ENCODE assay signal across 8 mouse cellular contexts in genomic region chr1:45825140-45825539, GRCm38 (mm10). TPM values are rescaled to one million over a fixed set of nuclear protein-coding genes. Genes with fewer than 3 reads are reported as not detected.
DNase-seq lines count a peak whose midpoint lies in the region; ATAC-seq and TF ChIP-seq lines count a peak whose summit lies in the region.

No protein-coding gene starts in this region.

- H3K4me1 ChIP-seq in embryonic fibroblast, embryonic 13.5 days (ENCODE audit: control insufficient read depth, insufficient read depth, low read length) = no peaks in the 10 kb centered on the region
- no peaks in the 10 kb centered on the region for H3K4me1 ChIP-seq in heart, embryonic 15.5 days (replicated peaks)
- H3K4me1 ChIP-seq in liver, embryonic 12.5 days = peaks cover 9% of the 10 kb centered on the region
- H3K4me1 ChIP-seq in stomach, postnatal 0 days (replicated peaks; ENCODE audit: control insufficient read depth, insufficient read depth) = no peaks in the 10 kb centered on the region

- TF ChIP-seq CTCF in embryonic fibroblast, embryonic 13.5 days (IDR thresholded peaks at IDR 0.05; ENCODE audit: borderline replicate concordance, insufficient read depth, low read length) = no peak
- TF ChIP-seq CTCF in stomach, postnatal 0 days (IDR thresholded peaks at IDR 0.05; ENCODE audit: low read depth) = peak; percentile 83

- peak overlapping the region; percentile 80 for H3K27ac ChIP-seq in embryonic fibroblast, embryonic 13.5 days (ENCODE audit: insufficient read depth, low read length)
- H3K27ac ChIP-seq in heart, embryonic 15.5 days = no peak overlapping the region
- H3K27ac ChIP-seq in liver, embryonic 12.5 days = no peak overlapping the region
- no peak overlapping the region for H3K27ac ChIP-seq in stomach, postnatal 0 days (replicated peaks)

- WGBS in heart, embryonic 15.5 days = 49% methylated on average over 5 of the region's 5 CpGs
- WGBS in liver, embryonic 12.5 days (ENCODE audit: insufficient replicate concordance) = 46% methylated on average over 5 of the region's 5 CpGs
- WGBS in stomach, postnatal 0 days = 41% methylated on average over 5 of the region's 5 CpGs

- H3K9me3 ChIP-seq in heart, embryonic 15.5 days (replicated peaks) = no peaks in the 10 kb centered on the region
- no peaks in the 10 kb centered on the region for H3K9me3 ChIP-seq in liver, embryonic 12.5 days (replicated peaks)
- no peaks in the 10 kb centered on the region for H3K9me3 ChIP-seq in stomach, postnatal 0 days (ENCODE audit: control insufficient read depth, low read length)

- TF ChIP-seq POLR2A in embryonic fibroblast, embryonic 13.5 days (IDR thresholded peaks at IDR 0.05; ENCODE audit: low read depth, low read length) = no peak

- no peak overlapping the region for H3K4me3 ChIP-seq in embryonic fibroblast, embryonic 13.5 days (ENCODE audit: insufficient read depth, low read length)
- H3K4me3 ChIP-seq in heart, embryonic 15.5 days = no peak overlapping the region
- no peak overlapping the region for H3K4me3 ChIP-seq in liver, embryonic 12.5 days
- no peak overlapping the region for H3K4me3 ChIP-seq in stomach, postnatal 0 days (ENCODE audit: low read depth, low read length)

- no peak overlapping the region for H3K9ac ChIP-seq in heart, embryonic 15.5 days
- H3K9ac ChIP-seq in liver, embryonic 12.5 days = no peak overlapping the region
- no peak overlapping the region for H3K9ac ChIP-seq in stomach, postnatal 0 days (ENCODE audit: low read length)

- ATAC-seq in CD4-positive, CD25-positive, alpha-beta regulatory T cell, adult 4 months = peak; percentile 82
- peak; percentile 55; the same call in 1 of the 2 replicates for ATAC-seq in heart, embryonic 15.5 days (replicated peaks; ENCODE audit: insufficient number of reproducible peaks, insufficient read depth, low FRiP score, low read depth)
- peak; percentile 75; the same call in 1 of the 2 replicates for ATAC-seq in liver, embryonic 12.5 days
- ATAC-seq in stomach, postnatal 0 days (ENCODE audit: low FRiP score, low TSS enrichment) = peak; percentile 79

- no peaks in the 10 kb centered on the region for H3K27me3 ChIP-seq in heart, embryonic 15.5 days
- no peaks in the 10 kb centered on the region for H3K27me3 ChIP-seq in liver, embryonic 12.5 days (replicated peaks)
- H3K27me3 ChIP-seq in stomach, postnatal 0 days (ENCODE audit: control insufficient read depth, insufficient read depth, low read length) = no peaks in the 10 kb centered on the region

- TF ChIP-seq EP300 in stomach, postnatal 0 days (optimal IDR thresholded peaks at IDR 0.05) = no peak

- no peak overlapping the region for H3K4me2 ChIP-seq in heart, embryonic 15.5 days
- H3K4me2 ChIP-seq in liver, embryonic 12.5 days = no peak overlapping the region
- no peak overlapping the region for H3K4me2 ChIP-seq in stomach, postnatal 0 days (replicated peaks; ENCODE audit: low read depth)

- H3K36me3 ChIP-seq in heart, embryonic 15.5 days = peaks cover 36% of the 10 kb centered on the region
- peaks cover 48% of the 10 kb centered on the region for H3K36me3 ChIP-seq in liver, embryonic 12.5 days
- peaks cover 5% of the 10 kb centered on the region; the same call in 1 of the 2 replicates for H3K36me3 ChIP-seq in stomach, postnatal 0 days (ENCODE audit: control insufficient read depth, insufficient read depth, low read length)

- DNase-seq in adrenal gland, postnatal 4 days (ENCODE audit: low spot score in 2 of 2) = peak; percentile 11 to 23
- DNase-seq in kidney, postnatal 10 days = peak; percentile 84
- peak; percentile 60 for DNase-seq in naive thymus-derived CD4-positive, alpha-beta T cell, adult 2 months (ENCODE audit: low read depth)
- peak; percentile 71 for DNase-seq in stomach, postnatal 0 days (ENCODE audit: low spot score)

RNA-seq across cellular contexts. Expression of gene Wdr75, which starts 30.2 kb away (rescaled TPM):
- polyA plus RNA-seq in CD4-positive, CD25-positive, alpha-beta regulatory T cell, adult 4 months (2017; shearing (Covaris generic)) = 10 to 100 TPM; 46.8 to 56.1 TPM
- 10 to 100 TPM; 44.7 to 50.5 TPM for total RNA-seq in adrenal gland, postnatal 4 days (2021)
- 127 and 146 TPM in 2 replicates for polyA plus RNA-seq in embryonic fibroblast, embryonic 13.5 days (2011; ENCODE audit: insufficient read length, low read depth, missing spikeins)
- polyA plus RNA-seq in heart, embryonic 15.5 days (2015; fragmentation: Nextera tagmentation; extraction: Ambion mirVana) = 30.4 and 31.9 TPM in 2 replicates
- polyA plus RNA-seq in liver, embryonic 12.5 days (2016; fragmentation: Nextera tagmentation; extraction: Ambion mirVana) = 62.8 and 66.6 TPM in 2 replicates
- polyA plus RNA-seq in stomach, postnatal 0 days (2015; fragmentation: Nextera tagmentation; extraction: Ambion mirVana) = 37.9 and 39.8 TPM in 2 replicates

Comparison
In these comparisons a context has a peak if more than half of its experiments do, and no peak if none do; other contexts are left out.
1. DNase-seq: peak in every context shown above with its lines; median percentile 84 in kidney, postnatal 10 days; 71 in stomach, postnatal 0 days; 60 in naive thymus-derived CD4-positive, alpha-beta T cell, adult 2 months; 17 in adrenal gland, postnatal 4 days.